Mouse (Mus musculus): ENCODE results near the gene Macc1. TPM values are rescaled to one million over a fixed set of nuclear protein-coding genes. Genes with fewer than 3 reads are reported as not detected.

Macc1 gene
- polyA plus RNA-seq, 1 experiment from 2014 or later: 2.9 TPM

- WGBS: 88% methylated on average over 1 of the region's 1 CpGs
- no peak overlapping the region for H3K27ac ChIP-seq (ENCODE audit: low read depth)
Observed at GRCm38 (mm10) chr12:119402273-119402672, 88.2 kb downstream of the Macc1 start.

DNA sequence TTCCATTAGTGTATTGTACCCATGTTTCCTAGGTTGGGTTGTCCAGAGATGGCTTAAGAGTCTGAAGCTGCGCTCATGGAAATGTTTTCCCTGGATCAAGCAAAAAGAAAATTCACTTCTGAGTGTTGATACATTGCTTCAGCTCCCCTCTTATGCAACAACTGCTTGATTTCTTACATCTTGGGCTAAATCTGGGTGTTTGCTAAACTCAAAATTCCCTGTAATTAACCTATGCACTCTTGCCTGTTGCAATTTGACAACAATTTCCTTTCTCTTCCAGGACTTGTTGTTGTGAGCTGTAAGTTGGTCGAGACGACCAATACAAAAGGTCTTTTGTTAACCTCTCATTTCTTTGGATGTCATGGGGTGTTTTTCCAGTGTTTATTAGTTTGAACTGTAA lies 88.7 kb downstream of the Macc1 start:
- no peak for ATAC-seq (replicated peaks; ENCODE audit: low FRiP score, low TSS enrichment, low read depth)
- Histone ChIP-seq H3K4me1 (replicated peaks; ENCODE audit: control insufficient read depth, insufficient read depth, low read length) (no peaks in the 10 kb centered on the region), H3K27me3 (replicated peaks; ENCODE audit: control insufficient read depth, insufficient read depth, low read length) (no peaks in the 10 kb centered on the region), H3K4me3 (ENCODE audit: low read depth, low read length) (no peak overlapping the region), H3K27ac (ENCODE audit: low read depth) (no peak overlapping the region), H3K36me3 (ENCODE audit: control insufficient read depth, insufficient read depth, low read length) (no peaks in the 10 kb centered on the region), H3K9ac (ENCODE audit: low read length) (no peak overlapping the region), H3K4me2 (ENCODE audit: low read length) (no peak overlapping the region), H3K9me3 (ENCODE audit: control insufficient read depth, low read length) (no peaks in the 10 kb centered on the region)
- DNase-seq (ENCODE audit: low spot score): no peak
- WGBS: 72% methylated on average over 3 of the region's 3 CpGs

More at GRCm38 (mm10) chr12:119402273-119402672, 88.2 kb downstream of the Macc1 start:
- H3K4me2 ChIP-seq (ENCODE audit: low read length): no peak overlapping the region
- H3K27me3 ChIP-seq (replicated peaks; ENCODE audit: control insufficient read depth, insufficient read depth, low read length): no peaks in the 10 kb centered on the region
- H3K9me3 ChIP-seq (ENCODE audit: control insufficient read depth, low read length): no peaks in the 10 kb centered on the region
- H3K4me3 ChIP-seq (ENCODE audit: low read depth, low read length): no peak overlapping the region
- no peak overlapping the region for H3K9ac ChIP-seq (ENCODE audit: low read length)
- H3K36me3 ChIP-seq (ENCODE audit: control insufficient read depth, insufficient read depth, low read length): no peaks in the 10 kb centered on the region
- no peak for DNase-seq (ENCODE audit: low spot score)
- no peak for ATAC-seq (replicated peaks; ENCODE audit: low FRiP score, low TSS enrichment, low read depth)
- no peaks in the 10 kb centered on the region for H3K4me1 ChIP-seq (replicated peaks; ENCODE audit: control insufficient read depth, insufficient read depth, low read length)

- DNase-seq (ENCODE audit: low spot score) (no peak), ATAC-seq (replicated peaks; ENCODE audit: low FRiP score, low TSS enrichment, low read depth) (no peak)
- H3K4me2 ChIP-seq (ENCODE audit: low read length): no peak overlapping the region
- no peaks in the 10 kb centered on the region for H3K4me1 ChIP-seq (replicated peaks; ENCODE audit: control insufficient read depth, insufficient read depth, low read length)
- WGBS: 97% methylated on average over 1 of the region's 1 CpGs
- H3K36me3 ChIP-seq (ENCODE audit: control insufficient read depth, insufficient read depth, low read length): no peaks in the 10 kb centered on the region
- H3K9ac ChIP-seq (ENCODE audit: low read length): no peak overlapping the region
- no peak overlapping the region for H3K4me3 ChIP-seq (ENCODE audit: low read depth, low read length)
- no peaks in the 10 kb centered on the region for H3K9me3 ChIP-seq (ENCODE audit: control insufficient read depth, low read length)
- H3K27ac ChIP-seq (ENCODE audit: low read depth): no peak overlapping the region
- H3K27me3 ChIP-seq (replicated peaks; ENCODE audit: control insufficient read depth, insufficient read depth, low read length): no peaks in the 10 kb centered on the region
Observed at GRCm38 (mm10) chr12:119404810-119405209, 90.7 kb downstream of the Macc1 start.

- Histone ChIP-seq H3K9me3 (ENCODE audit: control insufficient read depth, low read length) (no peaks in the 10 kb centered on the region), H3K27ac (ENCODE audit: low read depth) (no peak overlapping the region), H3K4me3 (ENCODE audit: low read depth, low read length) (no peak overlapping the region), H3K4me2 (ENCODE audit: low read length) (no peak overlapping the region), H3K27me3 (replicated peaks; ENCODE audit: control insufficient read depth, insufficient read depth, low read length) (no peaks in the 10 kb centered on the region), H3K9ac (ENCODE audit: low read length) (no peak overlapping the region), H3K4me1 (replicated peaks; ENCODE audit: control insufficient read depth, insufficient read depth, low read length) (no peaks in the 10 kb centered on the region), H3K36me3 (ENCODE audit: control insufficient read depth, insufficient read depth, low read length) (no peaks in the 10 kb centered on the region)
- DNase-seq (ENCODE audit: low spot score): no peak
- ATAC-seq (replicated peaks; ENCODE audit: low FRiP score, low TSS enrichment, low read depth): no peak
Observed at GRCm38 (mm10) chr12:119410522-119410921, 96.5 kb downstream of the Macc1 start.

GRCm38 (mm10) chr12:119410956-119411355 lies 96.9 kb downstream of the Macc1 start:
- H3K4me3 ChIP-seq (ENCODE audit: low read depth, low read length): no peak overlapping the region
- no peaks in the 10 kb centered on the region for H3K4me1 ChIP-seq (replicated peaks; ENCODE audit: control insufficient read depth, insufficient read depth, low read length)
- ATAC-seq (replicated peaks; ENCODE audit: low FRiP score, low TSS enrichment, low read depth) (no peak), DNase-seq (ENCODE audit: low spot score) (no peak)
- no peaks in the 10 kb centered on the region for H3K36me3 ChIP-seq (ENCODE audit: control insufficient read depth, insufficient read depth, low read length)
- no peak overlapping the region for H3K4me2 ChIP-seq (ENCODE audit: low read length)
- no peaks in the 10 kb centered on the region for H3K27me3 ChIP-seq (replicated peaks; ENCODE audit: control insufficient read depth, insufficient read depth, low read length)
- H3K27ac ChIP-seq (ENCODE audit: low read depth): no peak overlapping the region
- WGBS: 67% methylated on average over 2 of the region's 2 CpGs
- no peaks in the 10 kb centered on the region for H3K9me3 ChIP-seq (ENCODE audit: control insufficient read depth, low read length)
- H3K9ac ChIP-seq (ENCODE audit: low read length): no peak overlapping the region

DNA sequence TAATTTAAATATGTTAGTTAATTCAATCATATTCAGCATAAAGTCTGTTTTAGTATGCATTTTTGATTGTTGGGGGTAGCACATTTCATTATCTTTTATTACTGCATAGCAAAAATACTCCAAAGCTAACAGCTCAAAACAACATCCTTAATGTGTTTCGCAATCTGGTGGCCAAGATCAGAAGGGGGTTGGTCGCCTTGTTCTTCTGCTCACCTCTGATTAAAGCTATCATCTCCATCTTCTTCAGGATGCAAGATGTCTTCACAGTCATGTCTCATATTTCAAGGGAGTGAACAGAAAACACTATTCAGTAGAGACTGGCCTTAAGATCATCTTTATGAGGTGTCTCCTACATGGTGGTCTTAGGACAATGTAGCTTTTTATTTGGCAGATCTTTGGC lies 97.9 kb downstream of the Macc1 start:
- 89% methylated on average over 2 of the region's 2 CpGs for WGBS
- Histone ChIP-seq H3K9ac (ENCODE audit: low read length) (no peak overlapping the region), H3K4me3 (ENCODE audit: low read depth, low read length) (no peak overlapping the region), H3K36me3 (ENCODE audit: control insufficient read depth, insufficient read depth, low read length) (no peaks in the 10 kb centered on the region), H3K9me3 (ENCODE audit: control insufficient read depth, low read length) (no peaks in the 10 kb centered on the region), H3K27ac (ENCODE audit: low read depth) (no peak overlapping the region), H3K4me1 (replicated peaks; ENCODE audit: control insufficient read depth, insufficient read depth, low read length) (no peaks in the 10 kb centered on the region), H3K27me3 (replicated peaks; ENCODE audit: control insufficient read depth, insufficient read depth, low read length) (no peaks in the 10 kb centered on the region), H3K4me2 (ENCODE audit: low read length) (no peak overlapping the region)
- DNase-seq (ENCODE audit: low spot score) (no peak), ATAC-seq (replicated peaks; ENCODE audit: low FRiP score, low TSS enrichment, low read depth) (no peak)

DNA sequence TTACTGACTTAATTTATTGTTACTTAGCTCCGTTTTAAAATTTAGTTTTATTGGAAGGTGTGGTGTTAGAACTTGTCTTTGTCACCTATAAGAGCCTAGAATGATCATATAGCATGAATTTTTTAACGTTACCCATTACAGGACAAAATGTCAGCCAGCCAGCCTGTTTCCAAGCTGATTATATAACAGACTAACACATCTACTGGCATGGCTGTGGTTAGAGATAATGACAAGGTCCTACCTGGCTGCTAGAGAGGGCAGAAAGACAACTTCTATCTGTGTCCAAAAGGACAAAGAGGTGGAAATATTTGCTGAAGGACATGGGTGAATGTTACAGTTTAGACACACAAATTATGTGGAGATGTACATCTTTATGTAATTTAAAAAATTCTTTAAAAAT lies 101.8 kb downstream of the Macc1 start:
- no peaks in the 10 kb centered on the region for H3K4me1 ChIP-seq (replicated peaks; ENCODE audit: control insufficient read depth, insufficient read depth, low read length)
- no peaks in the 10 kb centered on the region for H3K36me3 ChIP-seq (ENCODE audit: control insufficient read depth, insufficient read depth, low read length)
- DNase-seq (ENCODE audit: low spot score) (no peak), ATAC-seq (replicated peaks; ENCODE audit: low FRiP score, low TSS enrichment, low read depth) (no peak)
- WGBS: 74% methylated on average over 2 of the region's 2 CpGs
- H3K27ac ChIP-seq (ENCODE audit: low read depth): no peak overlapping the region
- no peak overlapping the region for H3K4me3 ChIP-seq (ENCODE audit: low read depth, low read length)
- H3K9ac ChIP-seq (ENCODE audit: low read length): no peak overlapping the region
- H3K9me3 ChIP-seq (ENCODE audit: control insufficient read depth, low read length): no peaks in the 10 kb centered on the region
- no peaks in the 10 kb centered on the region for H3K27me3 ChIP-seq (replicated peaks; ENCODE audit: control insufficient read depth, insufficient read depth, low read length)
- H3K4me2 ChIP-seq (ENCODE audit: low read length): no peak overlapping the region

GRCm38 (mm10) chr12:119425749-119426148 lies 111.7 kb downstream of the Macc1 start:
- H3K4me2 ChIP-seq (ENCODE audit: low read length): no peak overlapping the region
- ATAC-seq (replicated peaks; ENCODE audit: low FRiP score, low TSS enrichment, low read depth): no peak
- no peak overlapping the region for H3K4me3 ChIP-seq (ENCODE audit: low read depth, low read length)
- WGBS: 65% methylated on average over 2 of the region's 2 CpGs
- no peaks in the 10 kb centered on the region for H3K36me3 ChIP-seq (ENCODE audit: control insufficient read depth, insufficient read depth, low read length)
- no peaks in the 10 kb centered on the region for H3K9me3 ChIP-seq (ENCODE audit: control insufficient read depth, low read length)
- no peak for DNase-seq (ENCODE audit: low spot score)
- no peak overlapping the region for H3K9ac ChIP-seq (ENCODE audit: low read length)
- H3K27ac ChIP-seq (ENCODE audit: low read depth): no peak overlapping the region
- H3K4me1 ChIP-seq (replicated peaks; ENCODE audit: control insufficient read depth, insufficient read depth, low read length): no peaks in the 10 kb centered on the region
- H3K27me3 ChIP-seq (replicated peaks; ENCODE audit: control insufficient read depth, insufficient read depth, low read length): no peaks in the 10 kb centered on the region

DNA sequence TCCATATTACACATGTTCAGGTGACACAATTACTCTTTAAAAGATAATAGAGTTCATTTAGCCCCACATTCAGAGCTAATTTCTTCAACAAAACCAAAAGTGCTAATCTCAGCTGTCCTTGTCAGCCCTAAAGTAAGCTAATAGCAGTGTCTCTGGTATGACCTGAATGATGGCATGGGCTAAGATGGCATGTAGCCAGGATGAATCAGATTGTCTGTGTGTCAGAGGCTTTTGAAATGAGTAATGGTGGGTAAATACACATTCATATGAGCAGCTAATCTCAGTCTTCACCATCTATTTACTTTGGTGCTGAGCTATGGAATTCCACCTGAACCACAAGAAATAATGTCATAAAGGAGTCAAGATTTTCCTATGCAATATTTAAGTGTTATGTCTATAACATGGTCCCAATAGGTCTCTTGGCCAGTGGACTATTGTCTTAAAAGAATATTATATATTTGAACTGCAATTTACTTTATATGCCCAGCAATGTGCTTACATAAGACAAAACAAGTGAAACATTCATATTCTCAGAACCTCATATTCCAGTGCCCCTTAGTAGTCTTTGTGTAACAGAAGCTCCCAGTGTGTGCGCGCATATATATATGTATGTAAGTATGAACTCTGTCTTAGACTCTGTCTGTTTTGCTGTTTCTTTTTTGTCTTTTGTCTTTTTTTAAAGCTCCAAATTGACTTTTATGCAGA lies 112.3 kb downstream of the Macc1 start:
- Histone ChIP-seq H3K27ac (ENCODE audit: low read depth) (no peak overlapping the region), H3K9ac (ENCODE audit: low read length) (no peak overlapping the region), H3K27me3 (replicated peaks; ENCODE audit: control insufficient read depth, insufficient read depth, low read length) (no peaks in the 10 kb centered on the region), H3K36me3 (ENCODE audit: control insufficient read depth, insufficient read depth, low read length) (no peaks in the 10 kb centered on the region), H3K4me1 (replicated peaks; ENCODE audit: control insufficient read depth, insufficient read depth, low read length) (no peaks in the 10 kb centered on the region), H3K4me2 (ENCODE audit: low read length) (no peak overlapping the region), H3K9me3 (ENCODE audit: control insufficient read depth, low read length) (no peaks in the 10 kb centered on the region), H3K4me3 (ENCODE audit: low read depth, low read length) (no peak overlapping the region)
- DNase-seq (ENCODE audit: low spot score): no peak
- ATAC-seq (replicated peaks; ENCODE audit: low FRiP score, low TSS enrichment, low read depth): no peak
- 100% methylated on average over 2 of the region's 2 CpGs for WGBS

All from intestine, embryonic 14.5 days (tissue).